Mouse (Mus musculus) midbrain, embryonic 12.5 days (tissue): Measurements from ENCODE around the gene Rabgap1l. TPM values are rescaled to one million over a fixed set of nuclear protein-coding genes. Genes with fewer than 3 reads are reported as not detected.

ENCODE experiments used
- ATAC-seq: fragments of 200-750 bp; cut with Nextera tagmentation; 2 replicates; pipeline ENCODE4 v1.8.0; 2017; ENCODE audit warnings: low read depth, moderate TSS enrichment, moderate library complexity; ENCODE audit not compliant: low FRiP score
- H3K27ac ChIP-seq: fragments of 300-500 bp; sonication (generic); replicated peaks from 2 replicates; pipeline ENCODE4 v1.5.1; 2016; ENCODE audit warnings: mild to moderate bottlenecking
- H3K27me3 ChIP-seq: fragments of 300-500 bp; sonication (generic); 2 replicates; pipeline ENCODE4 v1.6.1; 2016; ENCODE audit warnings: mild to moderate bottlenecking
- H3K36me3 ChIP-seq: fragments of 300-500 bp; sonication (generic); 2 replicates; pipeline ENCODE4 v1.6.1; 2016
- H3K4me1 ChIP-seq: fragments of 300-500 bp; sonication (generic); 2 replicates; pipeline ENCODE4 v1.6.1; 2016
- H3K4me2 ChIP-seq: fragments of 300-500 bp; sonication (generic); replicated peaks from 2 replicates; pipeline ENCODE4 v1.6.1; 2016; ENCODE audit warnings: mild to moderate bottlenecking, moderate library complexity
- H3K4me3 ChIP-seq: fragments of 300-500 bp; sonication (generic); 2 replicates; pipeline ENCODE4 v1.5.1; 2016; ENCODE audit warnings: mild to moderate bottlenecking
- H3K9ac ChIP-seq: fragments of 300-500 bp; sonication (generic); replicated peaks from 2 replicates; pipeline ENCODE4 v1.6.1; 2016; ENCODE audit warnings: mild to moderate bottlenecking, moderate library complexity
- H3K9me3 ChIP-seq: fragments of 300-500 bp; sonication (generic); 2 replicates; pipeline ENCODE4 v1.6.1; 2016; ENCODE audit warnings: mild to moderate bottlenecking
- WGBS: fragments of 180-500 bp; shearing (Covaris S2); methylation state at CpG from one replicate; pipeline ENCODE4 v1.1.7; 2016; 5-methylcytosine and 5-hydroxymethylcytosine counted together
- polyA plus RNA-seq: library from polyadenylated mRNA; unstranded; fragments of >200 nt; fragmentation: Nextera tagmentation; extraction: Ambion mirVana; gene quantifications from 2 replicates; pipeline ENCODE4 v1.2.1, GENCODE M21; 2016

Rabgap1l gene
- polyA plus RNA-seq, 1 experiment from 2014 or later, result 21.2 TPM

DNA sequence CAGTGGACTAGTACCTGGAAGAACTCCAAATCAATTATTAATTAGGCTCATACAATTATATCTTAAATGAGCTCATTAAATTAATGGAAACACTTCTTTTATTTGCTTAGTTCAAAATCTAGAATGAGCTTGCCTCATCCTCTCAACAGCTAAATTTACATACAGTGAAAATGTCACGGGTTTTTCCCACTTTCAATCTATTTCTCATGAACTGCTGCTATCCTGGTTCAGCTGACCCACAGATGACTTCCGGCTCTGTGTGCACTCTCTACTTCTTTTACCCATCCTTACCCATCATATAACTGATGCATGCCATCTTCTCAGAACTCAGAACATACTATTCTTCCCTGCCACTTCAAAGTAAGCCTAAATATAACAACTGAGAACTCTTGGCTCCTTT is 452.4 kb downstream of the Rabgap1l start:
- no peaks in the 10 kb centered on the region for H3K27me3 ChIP-seq
- no peak for ATAC-seq

DNA sequence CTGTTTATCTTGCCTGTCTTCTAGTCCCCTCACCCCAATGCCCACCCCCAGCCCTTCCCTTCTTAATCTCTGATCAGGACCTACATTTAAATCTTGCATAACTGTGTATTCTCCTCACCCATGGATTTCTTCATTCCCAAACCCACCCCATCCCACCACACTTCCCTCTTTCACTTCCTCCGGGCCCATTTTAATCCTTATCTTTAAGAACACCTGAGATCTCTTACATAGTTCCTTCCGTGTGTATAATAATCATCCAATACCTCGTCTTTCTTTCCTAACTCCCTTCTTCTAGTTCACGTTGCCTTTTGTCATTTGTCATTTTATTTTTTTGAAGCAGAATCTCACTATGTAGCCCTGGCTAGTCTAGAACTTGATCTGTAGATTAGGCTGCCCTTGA is 453.6 kb downstream of the Rabgap1l start:
- H3K9me3 ChIP-seq, result no peaks in the 10 kb centered on the region
- no peak overlapping the region for H3K4me2 ChIP-seq
- H3K4me3 ChIP-seq, result no peak overlapping the region
- H3K9ac ChIP-seq, result no peak overlapping the region
- no peak for ATAC-seq
- H3K4me1 ChIP-seq, result no peaks in the 10 kb centered on the region; the same call in 1 of the 2 replicates
- no peaks in the 10 kb centered on the region for H3K27me3 ChIP-seq
- WGBS, result 92% methylated on average over 4 of the region's 4 CpGs
- no peaks in the 10 kb centered on the region for H3K36me3 ChIP-seq
- H3K27ac ChIP-seq, result no peak overlapping the region

More for the DNA sequence above, 452.4 kb downstream of the Rabgap1l start:
- H3K4me2 ChIP-seq, result no peak overlapping the region
- no peak overlapping the region for H3K27ac ChIP-seq
- 91% methylated on average over 2 of the region's 2 CpGs for WGBS
- no peak overlapping the region for H3K9ac ChIP-seq
- no peaks in the 10 kb centered on the region for H3K9me3 ChIP-seq
- no peak overlapping the region for H3K4me3 ChIP-seq
- no peaks in the 10 kb centered on the region for H3K36me3 ChIP-seq
- H3K4me1 ChIP-seq, result no peaks in the 10 kb centered on the region; the same call in 1 of the 2 replicates

DNA sequence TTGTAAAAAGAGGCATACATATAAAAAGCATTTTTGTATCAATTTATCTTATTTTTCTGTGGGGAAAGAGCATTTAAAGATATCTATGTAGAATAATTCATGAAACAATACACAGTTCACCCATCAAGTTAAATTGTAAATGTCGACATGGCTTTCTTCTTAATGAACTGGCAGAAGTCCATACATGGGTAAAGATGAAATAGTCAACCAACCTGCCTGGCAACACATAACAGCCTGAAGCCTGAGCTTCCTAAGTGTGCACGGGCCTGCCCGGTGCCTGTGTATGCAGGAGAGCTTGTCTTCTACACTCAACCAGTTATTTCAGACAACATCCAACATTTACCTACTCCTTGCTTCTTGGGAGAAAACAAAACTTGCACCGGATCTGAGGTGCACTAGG is 458.2 kb downstream of the Rabgap1l start:
- no peak overlapping the region for H3K4me3 ChIP-seq
- WGBS, result 79% methylated on average over 4 of the region's 4 CpGs
- H3K9ac ChIP-seq, result no peak overlapping the region
- H3K4me2 ChIP-seq, result no peak overlapping the region
- H3K27ac ChIP-seq, result no peak overlapping the region
- ATAC-seq, result no peak
- H3K36me3 ChIP-seq, result no peaks in the 10 kb centered on the region
- no peaks in the 10 kb centered on the region for H3K9me3 ChIP-seq
- no peaks in the 10 kb centered on the region for H3K27me3 ChIP-seq
- no peaks in the 10 kb centered on the region for H3K4me1 ChIP-seq

DNA sequence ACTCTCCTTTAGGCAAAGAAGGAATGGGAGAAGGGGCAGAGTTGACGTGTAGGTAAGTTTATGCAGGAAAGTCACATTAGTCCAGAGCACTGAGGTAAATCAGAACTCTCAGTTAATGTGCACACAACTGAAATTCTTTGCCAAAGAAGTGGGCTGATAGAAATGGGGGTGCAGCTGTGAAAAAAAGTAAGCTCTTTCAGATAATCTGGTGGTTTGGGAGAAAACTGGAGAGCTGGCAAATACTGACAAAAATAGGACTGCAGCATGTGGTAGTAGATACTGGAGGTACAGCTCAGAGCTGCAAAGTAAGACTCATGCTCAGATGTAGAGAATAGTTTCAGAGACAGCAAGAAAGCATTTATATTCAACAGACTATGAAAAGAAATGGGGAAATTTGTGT is 462.2 kb downstream of the Rabgap1l start:
- Histone ChIP-seq H3K4me1 (no peaks in the 10 kb centered on the region), H3K4me3 (no peak overlapping the region), H3K27ac (no peak overlapping the region), H3K9ac (no peak overlapping the region), H3K36me3 (no peaks in the 10 kb centered on the region), H3K4me2 (no peak overlapping the region), H3K27me3 (no peaks in the 10 kb centered on the region), H3K9me3 (no peaks in the 10 kb centered on the region)
- WGBS, result 82% methylated on average over 1 of the region's 1 CpGs
- ATAC-seq, result no peak

DNA sequence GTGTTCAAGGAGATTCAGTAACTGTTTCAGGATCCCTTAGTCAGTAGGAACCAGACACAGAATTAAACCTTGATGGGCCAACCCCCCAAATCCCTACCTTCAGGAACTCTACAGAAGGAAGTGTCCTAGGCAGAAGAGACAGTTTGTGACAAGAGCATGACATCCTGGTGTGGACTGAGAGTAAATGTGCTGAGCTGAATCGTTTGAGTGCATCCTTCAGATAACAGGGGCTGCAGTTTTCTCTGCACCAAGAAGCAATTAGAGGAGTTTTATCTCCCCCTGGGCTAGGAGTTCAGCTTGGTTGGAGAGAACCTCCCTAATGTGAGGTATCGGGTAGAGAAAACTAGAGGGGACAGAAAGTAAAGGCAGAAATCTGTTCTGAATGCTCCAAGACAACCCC is 462.8 kb downstream of the Rabgap1l start:
- H3K4me2 ChIP-seq, result no peak overlapping the region
- no peaks in the 10 kb centered on the region for H3K36me3 ChIP-seq
- 70% methylated on average over 2 of the region's 2 CpGs for WGBS
- H3K4me1 ChIP-seq, result no peaks in the 10 kb centered on the region
- H3K4me3 ChIP-seq, result no peak overlapping the region
- H3K9me3 ChIP-seq, result no peaks in the 10 kb centered on the region
- ATAC-seq, result no peak
- H3K27ac ChIP-seq, result no peak overlapping the region
- no peaks in the 10 kb centered on the region for H3K27me3 ChIP-seq
- no peak overlapping the region for H3K9ac ChIP-seq

DNA sequence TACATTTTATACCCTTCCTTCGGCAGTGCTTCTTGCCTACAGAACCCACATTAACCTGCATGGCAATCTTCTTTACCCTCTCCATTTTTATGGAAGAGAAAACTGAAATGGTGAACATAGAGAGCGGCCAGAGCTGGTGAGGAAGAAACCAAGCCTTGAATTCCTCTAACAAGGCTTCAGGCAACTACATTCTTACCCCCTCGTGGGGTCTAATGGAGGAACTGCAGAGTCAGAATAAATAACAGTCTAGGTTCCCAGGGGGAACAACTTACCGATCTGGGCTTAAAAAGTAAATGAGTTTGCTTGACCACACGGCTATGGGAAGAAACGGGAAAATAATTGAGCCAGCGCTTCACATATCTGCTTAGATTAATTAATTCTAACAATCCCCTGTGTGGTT is 463.2 kb downstream of the Rabgap1l start:
- Histone ChIP-seq H3K4me1 (no peaks in the 10 kb centered on the region), H3K36me3 (no peaks in the 10 kb centered on the region), H3K27me3 (no peaks in the 10 kb centered on the region), H3K27ac (no peak overlapping the region), H3K4me3 (no peak overlapping the region), H3K9ac (no peak overlapping the region), H3K4me2 (no peak overlapping the region), H3K9me3 (no peaks in the 10 kb centered on the region)
- 68% methylated on average over 7 of the region's 7 CpGs for WGBS
- no peak for ATAC-seq

DNA sequence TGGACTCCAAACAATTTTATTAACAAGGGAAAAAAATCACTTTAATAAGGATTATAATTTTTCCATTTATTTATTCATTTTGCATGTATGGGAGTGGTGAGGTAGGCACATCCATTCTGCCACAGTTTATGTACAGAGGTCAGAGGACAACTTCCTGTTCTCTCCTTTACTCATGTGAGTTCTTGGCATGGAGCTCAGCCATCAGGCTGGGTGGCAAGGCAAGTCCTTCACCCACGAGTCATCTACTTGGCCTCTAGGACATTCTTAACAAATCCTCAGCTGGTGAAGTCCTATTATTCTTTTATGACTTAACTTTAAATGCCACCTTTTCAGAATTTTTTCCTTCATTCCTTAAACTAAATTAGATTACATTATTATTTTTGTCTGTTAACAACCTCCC is 465.5 kb downstream of the Rabgap1l start:
- no peaks in the 10 kb centered on the region for H3K27me3 ChIP-seq
- H3K4me2 ChIP-seq, result no peak overlapping the region
- H3K4me3 ChIP-seq, result no peak overlapping the region
- no peak for ATAC-seq
- H3K9me3 ChIP-seq, result no peaks in the 10 kb centered on the region
- no peaks in the 10 kb centered on the region for H3K4me1 ChIP-seq
- H3K36me3 ChIP-seq, result no peaks in the 10 kb centered on the region
- WGBS, result 90% methylated on average over 1 of the region's 1 CpGs
- no peak overlapping the region for H3K9ac ChIP-seq
- no peak overlapping the region for H3K27ac ChIP-seq

DNA sequence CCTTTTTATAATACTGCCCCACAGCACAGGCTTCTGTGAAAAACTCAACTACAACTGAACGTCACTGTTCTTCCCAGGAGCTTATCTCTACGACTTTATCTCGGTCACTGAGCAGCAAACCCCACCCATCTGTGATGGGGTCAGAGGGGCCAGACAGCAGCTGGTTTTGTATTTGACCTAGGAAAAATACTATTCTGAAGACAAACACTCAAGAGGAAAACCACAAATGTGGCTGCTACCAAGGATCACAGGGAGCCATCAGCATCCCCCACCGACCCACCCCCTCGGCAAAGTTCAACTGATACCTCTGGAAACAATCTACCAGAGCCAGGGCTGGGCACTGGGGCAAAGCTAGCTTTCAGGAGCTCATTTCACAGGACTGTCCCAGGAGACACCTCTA is 467.5 kb downstream of the Rabgap1l start:
- H3K27ac ChIP-seq, result no peak overlapping the region
- H3K27me3 ChIP-seq, result no peaks in the 10 kb centered on the region
- no peak for ATAC-seq
- no peaks in the 10 kb centered on the region for H3K9me3 ChIP-seq
- H3K4me2 ChIP-seq, result no peak overlapping the region
- no peak overlapping the region for H3K9ac ChIP-seq
- H3K4me1 ChIP-seq, result no peaks in the 10 kb centered on the region
- H3K36me3 ChIP-seq, result no peaks in the 10 kb centered on the region
- no peak overlapping the region for H3K4me3 ChIP-seq
- WGBS, result 72% methylated on average over 5 of the region's 5 CpGs

DNA sequence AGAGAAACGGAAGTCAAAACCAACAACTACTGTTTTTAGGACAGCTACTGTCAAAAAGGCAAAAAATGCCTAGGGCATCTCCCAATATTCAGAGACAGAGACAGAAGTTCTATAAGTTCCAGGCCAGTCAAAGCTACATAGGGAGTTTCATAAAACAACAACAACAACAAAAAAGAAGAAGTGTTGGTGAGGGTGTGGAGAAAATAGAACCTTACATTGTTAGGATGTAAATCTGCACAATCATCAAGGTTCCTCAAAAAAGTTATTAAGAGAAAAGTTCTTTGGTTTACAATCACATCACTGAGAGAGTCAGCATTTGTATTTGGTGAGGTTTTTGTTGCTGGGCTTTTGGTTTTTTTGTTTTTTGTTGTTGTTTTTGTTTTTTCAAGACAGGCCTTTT is 472.3 kb downstream of the Rabgap1l start:
- 86% methylated on average over 1 of the region's 1 CpGs for WGBS

DNA sequence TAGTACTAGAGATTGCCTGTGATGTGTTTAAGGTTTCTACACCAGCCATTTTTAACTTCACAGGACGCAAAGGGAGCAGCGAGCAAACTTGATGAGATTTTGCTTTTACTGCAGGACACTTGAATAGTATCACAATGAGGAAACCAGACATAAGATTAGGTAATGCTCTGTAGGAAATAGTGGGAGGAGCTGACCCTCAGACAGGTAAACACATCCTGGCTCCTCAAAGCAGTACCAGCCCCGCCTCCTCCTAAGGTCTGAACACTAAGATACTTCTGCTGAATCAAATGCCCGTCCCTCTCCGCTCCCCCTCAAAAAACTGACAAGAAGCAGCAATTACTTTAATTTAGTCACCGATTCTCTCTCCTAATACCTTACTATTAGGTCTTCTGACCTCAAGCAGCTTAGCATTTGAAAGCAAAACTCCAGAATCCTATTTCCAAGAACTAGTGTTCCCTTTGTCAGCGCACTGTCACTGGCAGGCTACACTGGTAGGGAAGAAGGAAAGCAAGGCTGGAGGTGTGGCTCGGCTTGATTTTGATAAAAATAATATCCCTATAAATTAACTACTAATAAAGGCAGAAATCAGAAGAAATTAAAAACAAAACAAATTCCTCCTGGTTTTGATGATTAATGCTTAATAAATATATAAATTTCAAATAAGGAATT is 474.8 kb downstream of the Rabgap1l start:
- no peak for ATAC-seq
- no peak overlapping the region for H3K4me2 ChIP-seq
- H3K27me3 ChIP-seq, result no peaks in the 10 kb centered on the region
- no peak overlapping the region for H3K4me3 ChIP-seq
- no peaks in the 10 kb centered on the region for H3K9me3 ChIP-seq
- H3K9ac ChIP-seq, result no peak overlapping the region
- no peaks in the 10 kb centered on the region for H3K4me1 ChIP-seq
- WGBS, result 72% methylated on average over 8 of the region's 8 CpGs
- no peaks in the 10 kb centered on the region for H3K36me3 ChIP-seq
- H3K27ac ChIP-seq, result no peak overlapping the region

More for the DNA sequence above, 472.3 kb downstream of the Rabgap1l start:
- Histone ChIP-seq H3K27me3 (no peaks in the 10 kb centered on the region), H3K27ac (no peak overlapping the region), H3K36me3 (no peaks in the 10 kb centered on the region), H3K4me3 (no peak overlapping the region), H3K4me2 (no peak overlapping the region), H3K9ac (no peak overlapping the region), H3K4me1 (no peaks in the 10 kb centered on the region), H3K9me3 (no peaks in the 10 kb centered on the region)
- ATAC-seq, result no peak

DNA sequence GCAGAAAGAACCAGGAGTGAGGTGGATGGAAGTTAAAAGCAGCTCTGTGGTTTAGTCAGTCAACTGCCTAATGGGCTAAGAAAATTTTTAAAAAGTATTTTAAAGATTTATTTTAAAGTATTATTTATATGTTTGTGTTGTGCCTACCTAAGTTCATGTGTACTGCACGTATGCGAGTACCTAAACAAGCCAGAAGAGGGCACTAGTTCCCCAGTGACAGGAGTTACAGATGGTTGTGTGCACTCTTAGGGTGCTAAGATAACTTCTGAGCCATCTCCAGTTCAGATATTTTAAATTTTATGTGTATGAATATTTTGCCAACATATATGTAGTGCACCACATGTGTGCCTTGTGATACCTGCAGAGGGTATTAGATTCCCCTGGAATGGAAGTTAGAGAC is 476.8 kb downstream of the Rabgap1l start:
- H3K9me3 ChIP-seq, result no peaks in the 10 kb centered on the region
- no peak overlapping the region for H3K4me2 ChIP-seq
- no peak overlapping the region for H3K9ac ChIP-seq
- no peak for ATAC-seq
- H3K4me3 ChIP-seq, result no peak overlapping the region
- H3K36me3 ChIP-seq, result no peaks in the 10 kb centered on the region
- 98% methylated on average over 2 of the region's 2 CpGs for WGBS
- H3K27me3 ChIP-seq, result no peaks in the 10 kb centered on the region
- no peak overlapping the region for H3K27ac ChIP-seq
- H3K4me1 ChIP-seq, result no peaks in the 10 kb centered on the region

DNA sequence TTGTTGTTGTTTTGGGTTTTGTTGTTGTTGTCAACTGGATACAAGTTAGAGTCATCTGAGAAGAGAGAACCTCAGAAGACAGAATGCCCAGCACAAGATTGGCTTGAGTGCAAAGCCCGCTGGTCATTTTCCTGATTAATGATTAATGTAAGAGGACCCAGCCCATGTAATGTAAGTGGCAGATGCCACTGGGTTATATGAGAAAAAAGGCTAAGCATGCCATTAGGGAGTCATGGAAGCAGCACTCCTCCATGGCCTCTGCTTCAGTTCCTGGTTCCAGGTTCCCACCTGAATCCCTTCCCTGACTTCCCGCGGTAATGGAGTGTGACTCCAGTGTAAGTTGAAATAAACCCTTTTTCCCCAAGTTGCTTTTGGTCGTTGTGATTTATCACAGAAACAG is 480.4 kb downstream of the Rabgap1l start:
- Histone ChIP-seq H3K4me1 (peaks cover 5% of the 10 kb centered on the region; the same call in 1 of the 2 replicates), H3K27me3 (no peaks in the 10 kb centered on the region), H3K27ac (no peak overlapping the region), H3K4me3 (no peak overlapping the region), H3K9me3 (no peaks in the 10 kb centered on the region), H3K4me2 (no peak overlapping the region), H3K9ac (no peak overlapping the region), H3K36me3 (no peaks in the 10 kb centered on the region)
- ATAC-seq, result no peak
- 95% methylated on average over 4 of the region's 4 CpGs for WGBS

DNA sequence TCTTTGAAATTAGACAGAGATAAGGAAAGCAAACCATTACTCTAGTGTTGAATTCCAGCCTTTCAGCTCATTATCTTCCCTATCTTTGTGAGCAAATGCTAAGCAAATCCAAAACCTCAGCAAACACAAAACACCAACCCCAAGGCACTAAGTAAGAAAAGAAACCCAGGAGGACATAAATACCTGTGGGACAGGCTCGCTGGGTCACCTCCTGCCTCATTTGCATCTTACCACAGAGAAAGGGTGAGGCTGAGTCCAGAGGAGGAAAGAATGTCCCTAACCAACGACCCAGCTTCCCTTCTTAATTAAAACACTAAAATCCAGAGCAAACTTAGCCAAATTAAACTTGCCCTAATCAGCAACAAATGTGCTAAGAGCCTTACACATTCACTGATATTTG is 481.1 kb downstream of the Rabgap1l start:
- WGBS, result 32% methylated on average over 2 of the region's 2 CpGs
- Histone ChIP-seq H3K9ac (no peak overlapping the region), H3K4me3 (no peak overlapping the region), H3K4me2 (no peak overlapping the region), H3K9me3 (no peaks in the 10 kb centered on the region), H3K27ac (no peak overlapping the region), H3K27me3 (no peaks in the 10 kb centered on the region), H3K36me3 (no peaks in the 10 kb centered on the region), H3K4me1 (peaks cover 5% of the 10 kb centered on the region; the same call in 1 of the 2 replicates)
- ATAC-seq, result no peak
